Mouse (Mus musculus) neural tube, embryonic 15.5 days (tissue): Measurements from ENCODE around the gene Zcchc18. TPM values are rescaled to one million over a fixed set of nuclear protein-coding genes. Genes with fewer than 3 reads are reported as not detected.

Experiments
- polyA plus RNA-seq: library from polyadenylated mRNA; unstranded; fragments of >200 nt; fragmentation: Nextera tagmentation; extraction: Ambion mirVana; gene quantifications from 2 replicates; pipeline ENCODE4 v1.2.1, GENCODE M21; 2015

Gene Zcchc18
- polyA plus RNA-seq, 1 experiment from 2014 or later: 471 TPM

Other genes starting within 250 kb of the Zcchc18 start
- 509 and 511 TPM in 2 replicates for gene Morf4l2, start 249.5 kb upstream of the Zcchc18 start, polyA plus RNA-seq
- gene Glra4, start 213.0 kb upstream of the Zcchc18 start, polyA plus RNA-seq: not detected in 2 replicates
- gene Plp1, start 170.5 kb upstream of the Zcchc18 start, polyA plus RNA-seq: 15.1 and 16.9 TPM in 2 replicates
- gene Rab9b, start 124.4 kb upstream of the Zcchc18 start, polyA plus RNA-seq: 22.1 and 22.2 TPM in 2 replicates
- gene H2bfm, start 65.8 kb upstream of the Zcchc18 start, polyA plus RNA-seq: not detected in 2 replicates
- 70.3 and 101 TPM in 2 replicates for gene Tmsb15b2, start 17.7 kb upstream of the Zcchc18 start, polyA plus RNA-seq
- 9.9 TPM in 2 replicates for gene Tmsb15l, start 16.3 kb upstream of the Zcchc18 start, polyA plus RNA-seq
- 28.5 and 33.0 TPM in 2 replicates for gene Tmsb15b1, start 16.3 kb upstream of the Zcchc18 start, polyA plus RNA-seq
- gene Slc25a53, start 45.1 kb downstream of the Zcchc18 start, polyA plus RNA-seq: 10.8 and 11.1 TPM in 2 replicates
- gene Fam199x, start 56.4 kb downstream of the Zcchc18 start, polyA plus RNA-seq: 7.1 and 7.5 TPM in 2 replicates
- not detected in 2 replicates for gene Esx1, start 128.9 kb downstream of the Zcchc18 start, polyA plus RNA-seq